Mouse (Mus musculus): ENCODE measurements around the gene Aadacl2.

Aadacl2 gene

DNA sequence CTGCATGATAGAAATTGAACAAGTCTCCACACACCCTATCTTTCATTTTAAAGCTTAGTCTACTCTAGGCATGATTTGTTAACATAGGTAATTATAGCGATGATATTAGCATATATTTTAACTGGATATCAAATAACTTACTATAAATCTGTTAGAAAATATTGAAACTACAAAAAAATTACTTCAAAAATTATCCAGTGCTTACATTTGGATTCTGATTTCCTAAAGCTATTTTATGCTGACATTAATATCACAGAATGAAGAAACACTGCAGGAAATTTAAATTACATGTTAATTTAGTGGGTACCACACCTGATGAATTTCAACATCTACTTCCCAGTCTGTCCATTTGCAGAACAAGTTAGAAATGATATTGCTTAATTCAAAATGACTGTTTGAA, at the start of gene Aadacl2:
Gene Aadacl2, plus strand, starts transcription at position 301 of the 400 bp plus-strand sequence.
- DNase-seq (ENCODE audit: low spot score) = no peak

GRCm38 (mm10) chr3:59970891-59971290, 35.7 kb upstream of the Aadacl2 start:
- DNase-seq (ENCODE audit: low spot score) = no peak

GRCm38 (mm10) chr3:59974591-59974990, 32.0 kb upstream of the Aadacl2 start:
- no peak for DNase-seq (ENCODE audit: low spot score)

- no peak for DNase-seq (ENCODE audit: low spot score)
These were observed 2.9 kb upstream of the Aadacl2 start for GRCm38 (mm10) chr3:60003622-60004021.

DNA sequence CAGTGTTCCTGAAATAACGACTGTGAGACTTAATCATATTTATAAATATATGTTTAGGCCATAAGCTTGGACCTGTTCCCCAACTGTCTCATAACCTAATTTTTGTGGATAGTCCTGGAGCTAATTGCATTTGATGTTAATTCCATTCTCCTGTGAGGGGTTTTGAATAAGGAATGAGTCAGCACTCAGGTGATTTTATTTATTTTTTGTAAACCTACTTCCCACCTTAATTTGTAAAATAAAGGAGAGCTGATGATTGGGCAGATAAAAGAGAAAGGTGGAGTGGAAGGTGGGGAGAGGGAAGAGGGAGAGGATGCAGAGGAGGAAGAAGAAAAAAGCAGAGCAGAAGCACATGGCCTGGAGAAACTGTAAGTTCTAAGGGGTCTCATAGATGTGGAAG, 18.9 kb downstream of the Aadacl2 start, which contains the start of gene Aadac:
Gene Aadac, plus strand, starts transcription at position 301 of the 400 bp plus-strand sequence.
- DNase-seq (ENCODE audit: low spot score) = no peak

DNA sequence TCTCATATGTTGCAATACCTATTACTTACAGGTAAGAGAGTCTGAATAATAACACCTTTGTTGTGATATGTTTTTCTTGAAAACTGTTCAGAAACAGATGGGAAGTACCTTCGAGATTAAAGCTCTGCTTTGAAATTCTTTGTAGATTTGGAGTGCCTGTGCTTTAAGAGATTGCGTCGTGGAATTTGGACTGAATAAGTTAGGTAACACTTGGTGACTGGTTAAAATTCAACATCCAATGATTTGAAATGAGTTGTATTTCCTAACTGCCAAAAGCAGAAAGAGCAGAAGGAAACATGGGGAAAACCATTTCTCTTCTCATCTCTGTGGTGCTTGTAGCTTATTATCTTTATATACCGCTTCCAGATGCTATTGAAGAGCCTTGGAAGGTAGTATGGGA, 25.0 kb downstream of the Aadacl2 start:
- no peak for DNase-seq (ENCODE audit: low spot score)

DNA sequence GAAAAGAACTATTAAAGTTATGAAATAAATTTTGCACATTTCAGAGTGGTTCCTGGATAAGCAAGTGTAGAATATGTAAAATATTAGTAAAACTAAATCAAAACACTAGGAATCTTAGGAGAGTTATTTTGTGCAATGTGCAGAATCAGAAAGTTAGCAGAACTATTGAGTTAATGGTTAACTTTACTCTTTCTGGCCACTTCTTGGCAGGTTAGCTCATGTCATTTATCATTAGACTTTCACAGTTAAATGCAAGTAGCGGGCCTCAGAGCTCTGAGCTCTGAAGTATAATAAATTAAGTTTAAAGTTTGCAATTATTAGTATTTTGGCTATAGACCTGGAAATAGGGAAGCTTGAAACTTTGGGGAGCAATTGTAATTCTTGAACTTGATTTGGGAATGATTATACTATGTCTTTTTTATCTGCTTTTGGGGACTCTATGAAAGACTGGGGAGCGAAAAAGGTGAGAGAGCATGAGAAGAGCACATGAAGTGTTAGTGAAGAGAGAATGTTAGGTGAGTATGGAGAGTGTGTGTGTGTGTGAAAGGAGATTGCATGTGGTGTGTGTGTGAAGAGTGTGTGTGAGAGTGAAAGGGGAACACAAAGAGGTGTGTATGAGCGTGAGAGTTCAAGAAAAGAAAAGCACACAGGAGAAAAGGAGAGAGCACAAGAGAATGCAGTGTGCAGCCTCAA, 39.8 kb downstream of the Aadacl2 start:
- DNase-seq (ENCODE audit: low spot score) = no peak

GRCm38 (mm10) chr3:60053231-60053927, 46.8 kb downstream of the Aadacl2 start:
- DNase-seq (ENCODE audit: low spot score) = no peak

GRCm38 (mm10) chr3:60053931-60054330, 47.4 kb downstream of the Aadacl2 start:
- DNase-seq (ENCODE audit: low spot score) = no peak

DNA sequence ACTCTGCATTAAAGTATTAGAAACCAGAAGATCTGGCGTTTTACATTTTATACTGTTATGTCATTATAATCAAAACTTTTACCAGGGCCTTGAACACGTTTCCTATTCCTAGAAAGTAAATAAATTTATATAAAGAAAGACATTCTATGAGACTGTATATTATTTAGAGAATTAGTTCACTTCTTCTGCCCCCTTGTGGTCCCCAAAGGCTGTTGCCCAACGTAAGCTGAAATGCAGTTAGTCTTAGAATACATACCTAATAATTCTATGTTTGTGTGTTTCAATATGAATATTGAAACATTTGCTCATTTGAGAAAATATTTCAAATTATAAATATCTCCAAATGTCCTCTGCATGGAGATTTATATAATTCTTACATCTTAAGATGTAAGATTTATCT, 49.9 kb downstream of the Aadacl2 start:
- no peak for DNase-seq (ENCODE audit: low spot score)

- no peak for DNase-seq (ENCODE audit: low spot score)
These were observed 50.7 kb downstream of the Aadacl2 start for GRCm38 (mm10) chr3:60057070-60057808.

GRCm38 (mm10) chr3:60057809-60058082, 51.2 kb downstream of the Aadacl2 start:
- DNase-seq (ENCODE audit: low spot score) = no peak
